Mouse (Mus musculus): Measurements from ENCODE around the gene Nr0b2.
"Not testable (repeated sequence)": the region's sequence is repeated elsewhere in the genome, so short reads cannot be mapped to it uniquely, and the experiment has no call there.

Gene Nr0b2

DNA sequence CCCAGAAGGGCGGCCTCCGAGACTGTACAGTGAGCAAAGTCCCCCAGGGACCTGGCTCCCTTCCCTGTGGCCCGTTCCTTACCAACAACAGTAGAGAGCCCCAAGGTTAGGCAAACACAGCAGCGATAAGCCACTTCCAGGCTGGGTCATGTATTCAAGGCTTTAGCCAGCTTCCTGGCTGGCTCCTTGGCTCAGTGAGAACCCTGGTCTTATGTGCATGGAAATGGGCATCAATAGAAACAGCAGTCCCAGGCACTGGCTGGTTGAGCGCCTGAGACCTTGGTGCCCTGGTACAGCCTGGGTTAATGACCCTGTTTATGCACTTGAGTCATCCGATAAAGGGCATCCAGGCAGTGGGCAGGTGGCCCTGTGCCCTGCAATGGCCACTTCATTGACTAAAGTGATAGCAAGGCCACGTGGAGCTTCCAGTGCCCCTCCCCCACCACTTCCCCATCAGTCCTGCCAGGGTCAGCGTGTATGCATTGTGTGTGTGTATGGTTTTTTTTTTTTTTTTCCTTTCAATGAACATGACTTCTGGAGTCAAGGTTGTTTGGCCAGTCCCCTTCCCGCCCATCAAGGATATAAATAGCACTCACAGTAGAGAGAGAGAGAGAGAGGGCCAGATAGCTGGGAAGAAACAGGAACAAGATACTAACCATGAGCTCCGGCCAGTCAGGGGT is at the start of gene Nr0b2:
Gene Nr0b2 (plus strand): TSS at position 609 of the 680 bp plus-strand sequence.
- DNase-seq (ENCODE audit: low spot score), result no peak

DNA sequence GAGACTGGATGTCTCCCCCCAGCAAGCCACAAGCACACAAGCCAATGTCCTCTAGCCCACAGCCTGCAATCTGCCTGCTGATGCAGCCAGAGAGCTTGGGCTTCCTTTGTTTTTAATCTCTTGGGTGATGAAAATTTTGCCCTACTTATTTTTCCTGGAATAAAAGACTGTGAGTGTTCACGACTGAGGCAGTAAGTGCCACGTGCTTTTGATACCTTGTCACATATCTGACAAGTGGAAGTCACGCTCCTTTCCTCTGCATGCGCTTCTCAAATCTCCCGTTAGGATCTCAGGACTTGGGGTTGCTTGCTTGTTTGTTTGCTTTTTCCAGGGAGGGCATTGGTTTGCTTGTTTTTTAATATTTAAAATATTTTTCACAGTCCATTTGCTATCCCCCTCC is 48.9 kb upstream of the Nr0b2 start:
- no peak for DNase-seq (ENCODE audit: low spot score)

DNA sequence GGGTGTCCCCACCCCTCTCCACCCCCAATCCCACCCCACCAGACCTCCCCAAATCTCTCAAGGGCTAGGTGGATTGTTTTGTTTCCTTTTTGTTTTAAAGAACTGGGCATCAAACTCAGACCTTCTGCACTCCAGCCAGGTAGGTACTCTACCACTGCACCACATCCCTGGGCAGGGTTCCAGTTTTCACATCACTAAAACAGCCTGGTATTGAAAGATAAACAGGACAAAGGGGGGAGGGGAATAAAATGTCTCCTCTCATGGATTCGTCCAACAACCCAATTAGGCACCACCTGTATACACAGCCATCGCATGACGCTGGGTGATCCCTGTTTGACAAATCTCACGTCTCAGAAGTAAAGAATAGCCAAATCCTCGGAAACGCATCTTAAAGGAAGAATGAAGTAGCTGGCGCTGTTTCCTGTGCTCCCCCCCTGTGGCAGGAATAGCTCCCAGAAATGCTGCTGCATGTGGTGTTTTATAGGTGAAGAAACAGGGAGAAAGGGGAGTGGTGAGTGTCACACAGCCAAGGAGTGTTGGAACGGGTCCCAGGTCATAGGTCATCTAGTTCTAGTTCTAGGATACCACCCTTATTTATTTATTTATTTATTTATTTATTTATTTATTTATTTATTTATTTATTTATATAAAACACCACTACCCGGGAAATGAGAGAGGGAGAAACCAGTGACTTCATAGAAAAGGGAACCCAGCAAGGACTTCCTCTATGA is 48.3 kb upstream of the Nr0b2 start:
- no peak for DNase-seq (ENCODE audit: low spot score)

DNA sequence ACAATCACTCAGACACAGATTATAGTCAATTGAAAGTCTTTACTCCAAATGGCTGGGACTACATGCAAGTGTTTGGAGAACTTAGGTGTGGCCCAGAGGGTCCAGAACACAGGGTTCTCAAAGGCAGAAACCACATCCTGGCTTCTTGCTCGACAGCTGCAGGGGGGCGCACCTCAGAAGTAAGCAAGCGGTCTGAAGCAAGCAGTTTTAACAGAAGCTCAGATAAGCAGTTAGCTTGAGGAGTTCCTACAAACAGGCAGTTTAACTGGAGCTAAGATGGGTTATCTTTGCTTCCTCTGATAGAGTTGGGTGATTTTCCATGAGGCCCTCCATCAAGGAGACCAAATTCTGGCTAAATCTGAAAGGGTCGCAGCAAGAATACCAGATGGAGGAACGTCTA is 46.6 kb upstream of the Nr0b2 start:
- DNase-seq (ENCODE audit: low spot score), result no peak

DNA sequence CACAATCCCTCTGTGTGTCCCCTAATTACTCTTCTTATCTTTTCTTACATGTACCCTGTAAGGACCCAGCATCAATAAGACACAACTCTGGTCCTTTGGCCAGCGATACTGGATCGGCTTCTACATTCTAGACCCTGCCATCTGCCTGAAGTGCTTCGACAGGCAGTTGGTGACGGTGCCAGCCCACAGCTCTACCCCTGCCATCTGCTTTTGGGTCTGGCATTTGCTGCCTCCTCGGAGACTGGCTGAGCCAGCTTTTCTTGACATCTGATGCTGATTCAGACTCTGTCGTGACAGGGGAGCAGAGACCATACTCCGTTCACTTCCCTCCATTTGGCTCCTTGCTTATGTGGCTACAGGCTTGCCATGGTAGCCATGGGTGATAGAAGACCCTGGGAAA is 44.2 kb upstream of the Nr0b2 start:
- DNase-seq (ENCODE audit: low spot score), result no peak

DNA sequence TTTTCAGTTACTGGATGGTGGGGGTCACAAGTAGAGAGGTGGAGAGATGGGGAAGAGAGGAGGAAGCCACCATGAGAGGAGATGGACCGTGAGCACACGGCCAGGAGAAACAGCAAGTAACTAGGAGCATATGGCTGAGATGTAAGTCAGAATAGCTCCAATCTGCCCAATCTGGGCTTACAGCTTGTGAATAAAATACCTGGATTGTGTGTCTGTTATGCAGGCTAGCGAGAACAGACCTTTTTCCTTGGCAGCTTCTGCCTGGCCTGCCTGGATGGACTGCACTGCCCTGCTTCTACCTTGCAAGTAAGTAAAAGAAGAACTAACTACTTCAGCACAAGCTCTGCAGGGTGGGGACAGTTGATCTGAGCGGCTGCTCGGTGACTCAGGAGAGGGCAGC is 42.1 kb upstream of the Nr0b2 start:
- DNase-seq (ENCODE audit: low spot score), result no peak

DNA sequence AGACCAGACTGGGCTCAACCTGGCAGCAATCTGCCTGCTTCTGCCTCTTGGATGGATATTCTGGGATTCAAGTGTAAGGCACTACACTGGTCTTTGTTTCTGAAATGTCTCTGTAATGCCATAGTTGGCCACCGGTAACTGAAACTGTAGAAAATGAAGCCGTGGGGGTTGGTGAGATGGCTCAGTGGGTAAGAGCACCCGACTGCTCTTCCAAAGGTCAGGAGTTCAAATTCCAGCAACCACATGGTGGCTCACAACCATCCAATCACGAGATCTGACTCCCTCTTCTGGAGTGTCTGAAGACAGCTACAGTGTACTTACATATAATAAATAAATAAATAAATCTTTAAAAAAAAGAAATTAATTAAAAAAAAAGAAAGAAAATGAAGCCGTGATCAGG is 40.7 kb upstream of the Nr0b2 start:
- DNase-seq (ENCODE audit: low spot score), result not testable (repeated sequence)

DNA sequence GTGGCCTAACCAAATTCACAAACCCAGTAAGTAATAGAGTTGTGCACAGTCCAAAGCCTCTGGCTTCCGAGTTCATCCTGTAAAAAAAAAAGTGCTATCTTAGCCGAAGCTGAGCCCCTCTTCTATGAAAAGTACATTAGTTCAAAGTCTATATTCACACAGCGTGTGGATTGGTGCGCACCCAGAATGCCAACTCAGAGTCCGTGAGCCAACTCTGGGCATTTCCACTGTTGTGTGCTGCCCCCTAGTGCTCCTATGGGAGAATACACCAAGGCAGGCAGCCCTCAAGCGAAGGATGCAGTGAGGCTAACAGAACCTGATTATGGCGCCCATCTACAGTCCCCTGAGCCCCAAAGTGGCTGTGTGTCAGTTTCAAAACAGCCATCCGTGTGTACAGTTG is 40.2 kb upstream of the Nr0b2 start:
- peak; percentile 35 for DNase-seq (ENCODE audit: low spot score)

DNA sequence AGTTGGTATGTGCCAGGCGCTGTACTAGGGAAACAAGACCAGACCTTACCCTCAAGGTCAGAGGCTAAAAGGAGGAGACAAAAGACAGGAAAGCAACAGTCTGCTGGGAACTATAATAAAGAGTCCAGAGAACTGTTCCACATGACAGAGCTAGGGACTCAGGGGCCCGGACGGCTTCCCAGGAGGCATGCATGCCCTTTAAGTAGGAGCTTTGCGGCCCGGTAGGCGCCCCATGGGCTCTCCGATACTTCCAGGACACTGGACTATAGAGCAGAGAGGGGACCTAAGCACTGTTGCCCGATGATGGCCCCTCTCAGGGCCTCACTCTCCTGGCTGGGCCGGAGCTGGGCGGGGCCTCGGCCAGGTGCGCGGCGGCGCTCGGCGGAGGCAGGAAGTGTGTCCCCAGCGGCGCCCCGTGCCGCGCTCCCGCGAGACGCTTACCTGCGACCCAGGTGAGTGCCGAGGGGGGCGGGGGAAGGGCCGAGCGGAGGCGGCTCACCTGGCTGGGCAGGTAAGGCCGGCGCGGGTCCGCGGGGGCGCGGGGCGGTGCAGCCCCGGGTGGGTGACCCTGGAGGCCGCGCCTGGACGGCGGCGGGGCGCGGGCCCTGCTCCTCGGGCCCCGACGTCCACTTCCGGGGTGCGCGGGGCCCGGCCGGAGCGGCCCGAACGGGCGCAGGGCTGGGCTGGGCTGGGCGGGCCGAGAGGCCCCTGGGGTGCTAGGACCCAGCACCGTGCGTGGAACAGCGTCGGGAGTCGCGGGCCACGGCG is 34.4 kb upstream of the Nr0b2 start, which contains the start of gene Kdf1:
Gene Kdf1 (plus strand): TSS at position 363 of the 768 bp plus-strand sequence.
- DNase-seq (ENCODE audit: low spot score), result no peak

DNA sequence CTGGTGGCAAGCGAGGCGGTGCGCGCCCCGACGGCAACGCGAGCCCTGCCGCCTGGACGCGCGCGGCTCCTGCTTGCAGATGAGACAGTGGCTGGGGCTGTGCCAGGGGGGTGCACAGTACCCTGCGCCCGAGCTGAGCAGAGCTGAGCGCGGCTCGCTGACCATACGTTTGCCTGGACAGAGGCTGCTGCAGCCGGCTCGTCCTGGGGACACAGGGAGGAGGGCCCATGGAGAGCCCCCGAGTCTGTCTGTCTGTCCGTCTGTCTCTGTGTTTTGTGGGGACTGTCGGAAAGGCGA is 33.9 kb upstream of the Nr0b2 start:
- DNase-seq (ENCODE audit: low spot score), result no peak

DNA sequence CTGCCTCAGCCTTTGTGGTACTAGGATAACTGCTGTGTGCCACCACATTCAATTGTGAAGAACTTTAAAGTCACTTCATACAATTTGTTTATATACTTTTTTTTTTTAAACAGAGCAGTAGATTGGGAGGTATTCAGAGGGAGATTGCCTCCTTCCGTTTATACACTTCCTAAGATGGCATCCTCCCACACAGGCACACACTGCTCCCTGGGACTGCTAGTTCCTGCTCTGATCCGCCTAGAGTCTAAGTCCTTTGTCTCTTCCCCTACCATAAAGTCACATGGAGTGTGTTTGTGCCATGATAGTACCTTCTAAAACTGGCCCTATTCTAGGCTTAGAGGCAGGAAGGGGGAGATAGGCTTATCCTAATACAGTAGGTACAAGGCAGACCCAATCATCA is 31.7 kb upstream of the Nr0b2 start:
- DNase-seq (ENCODE audit: low spot score), result no peak

DNA sequence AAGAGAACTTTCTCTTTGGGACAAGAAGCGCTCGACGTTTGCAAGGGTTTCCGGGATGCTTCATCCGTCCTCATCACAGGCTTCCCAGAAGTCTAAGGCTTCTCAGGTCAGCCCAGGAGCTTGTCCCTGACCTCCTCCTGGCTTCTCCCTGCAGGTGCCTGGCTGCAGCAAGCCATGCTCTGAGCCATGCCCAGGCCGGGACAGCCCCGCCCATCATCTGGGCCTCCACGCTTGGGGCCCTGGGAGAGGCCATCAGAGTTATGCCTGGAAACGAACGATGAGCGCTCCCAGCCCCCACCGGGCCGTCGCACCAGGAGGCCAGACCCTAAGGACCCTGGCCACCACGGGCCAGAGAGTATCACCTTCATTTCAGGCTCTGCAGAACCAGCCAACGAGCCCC is 25.4 kb upstream of the Nr0b2 start:
- no peak for DNase-seq (ENCODE audit: low spot score)

DNA sequence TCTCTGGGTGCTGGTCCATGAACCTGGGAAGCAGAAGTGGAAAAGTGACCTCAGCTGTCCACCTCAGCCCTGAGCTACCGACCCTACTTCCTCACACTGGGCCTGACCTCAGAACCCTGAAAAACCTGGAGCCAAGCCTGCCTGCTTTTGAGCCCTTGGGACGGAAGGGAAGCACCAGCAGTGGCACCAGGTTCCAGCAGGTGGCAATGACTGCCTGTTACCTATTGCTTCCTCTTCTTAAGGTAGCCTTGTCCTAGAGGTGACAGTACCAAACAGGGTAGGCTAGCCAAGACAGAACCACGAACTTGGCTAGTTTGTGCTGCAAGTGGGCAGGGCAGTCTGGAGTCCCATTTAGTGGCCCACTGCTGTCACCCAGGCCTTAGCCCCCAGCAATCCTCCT is 20.4 kb upstream of the Nr0b2 start:
- no peak for DNase-seq (ENCODE audit: low spot score)

DNA sequence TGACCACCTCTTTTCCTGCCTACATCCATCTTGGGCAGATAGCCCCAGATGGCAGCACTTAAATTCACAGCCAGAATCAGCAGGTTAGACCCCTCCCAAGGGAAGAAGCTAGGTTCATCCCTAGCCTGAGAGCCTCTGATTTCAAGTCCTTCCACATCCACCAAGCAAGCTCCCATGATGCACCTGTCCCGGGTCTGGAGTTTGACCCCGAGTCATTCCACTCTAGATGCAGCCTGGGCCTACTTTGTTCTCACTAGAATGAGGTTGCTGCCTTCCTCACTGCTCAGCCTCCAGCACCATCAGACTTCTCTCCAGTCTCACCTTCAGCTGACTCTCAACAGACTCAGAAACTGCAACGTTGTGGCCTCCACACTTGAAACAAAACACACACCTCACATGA is 17.1 kb upstream of the Nr0b2 start:
- no peak for DNase-seq (ENCODE audit: low spot score)

DNA sequence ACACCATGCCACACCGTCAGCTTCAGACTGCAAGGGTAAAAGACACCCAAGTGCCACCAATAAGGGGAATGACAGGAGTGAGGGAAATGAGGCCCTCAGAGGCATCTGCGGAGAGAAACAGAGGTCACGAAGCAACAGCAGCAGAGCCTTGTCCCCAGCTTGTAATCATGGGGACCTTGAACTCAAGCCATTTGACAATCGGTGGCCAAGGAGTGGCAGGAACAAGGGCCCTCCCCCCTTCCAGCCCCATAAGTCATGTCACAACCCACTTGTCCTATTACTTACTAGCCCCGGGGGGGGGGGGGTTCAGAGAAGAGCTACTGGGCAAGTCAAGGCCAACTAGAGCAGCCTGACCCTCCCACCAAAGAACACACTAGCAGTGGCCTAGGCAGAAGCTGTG is 16.5 kb upstream of the Nr0b2 start:
- no peak for DNase-seq (ENCODE audit: low spot score)

DNA sequence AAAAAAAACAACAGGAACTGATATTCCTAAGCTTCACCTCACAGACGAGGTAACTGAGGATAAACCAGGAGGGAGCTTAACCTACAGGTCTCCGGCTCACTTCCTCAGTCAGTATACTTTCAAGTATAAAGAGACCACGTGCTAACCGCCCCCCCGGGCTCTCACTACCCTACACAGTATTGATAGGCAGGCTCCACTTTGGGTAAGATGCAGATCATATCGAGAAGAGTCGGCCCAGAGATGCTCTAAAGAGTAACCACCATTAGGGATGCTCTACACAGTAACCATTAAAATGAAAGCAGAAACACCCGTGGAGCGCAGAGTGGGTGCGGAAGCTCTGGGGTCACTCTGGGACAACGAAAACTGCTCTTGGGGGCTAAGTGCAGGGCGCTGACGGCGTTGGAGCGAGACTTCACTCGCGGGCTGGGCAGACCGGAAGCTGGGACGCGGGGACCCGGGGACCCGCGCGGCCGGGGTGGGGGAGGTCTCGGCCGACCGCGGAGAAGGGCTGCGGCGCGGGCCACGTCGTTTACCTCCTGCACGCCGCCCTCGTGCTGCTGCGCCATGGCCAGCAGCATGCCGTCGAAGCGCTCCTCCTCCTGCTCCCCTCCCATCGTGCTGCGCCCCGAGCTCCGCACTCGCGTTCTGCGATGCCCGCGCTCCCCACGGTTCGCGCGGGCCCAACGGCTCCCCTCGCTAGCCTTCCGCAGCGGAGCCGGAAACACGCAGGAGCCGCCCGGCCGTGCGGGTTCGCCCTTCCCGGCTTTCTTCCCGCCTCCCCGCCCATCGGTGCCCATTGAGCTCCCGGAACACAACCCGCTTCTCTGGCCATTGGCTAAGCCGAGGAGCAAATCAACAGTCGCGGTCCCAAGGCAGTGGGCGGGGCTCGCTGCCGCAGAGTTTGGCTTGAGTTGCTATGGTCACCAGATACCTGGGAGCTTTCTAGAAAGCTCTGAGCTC is 7.6 kb upstream of the Nr0b2 start, which contains the start of gene Nudc:
Gene Nudc (minus strand): TSS at position 725 of the 960 bp plus-strand sequence.
- DNase-seq (ENCODE audit: low spot score), result peak; percentile 92

DNA sequence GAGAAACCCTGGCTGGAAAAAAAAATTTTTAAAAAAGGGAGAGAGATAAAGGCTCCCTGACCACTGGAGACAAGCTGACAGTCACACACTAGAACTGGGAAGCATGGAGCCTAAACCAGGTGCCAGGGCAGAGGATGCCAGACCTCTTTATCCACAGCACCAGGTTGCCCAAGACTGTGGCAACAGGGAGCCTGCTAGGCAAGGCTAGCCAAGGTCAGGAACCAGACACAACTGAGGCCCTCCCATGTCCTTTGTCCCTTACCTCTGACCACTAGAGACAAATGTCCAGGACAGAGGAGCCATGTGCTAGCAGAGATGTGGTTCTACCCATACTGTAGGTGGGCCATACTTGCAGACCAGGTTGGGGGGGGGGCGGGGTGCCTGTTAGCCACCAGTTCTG is 1.1 kb upstream of the Nr0b2 start:
- no peak for DNase-seq (ENCODE audit: low spot score)

DNA sequence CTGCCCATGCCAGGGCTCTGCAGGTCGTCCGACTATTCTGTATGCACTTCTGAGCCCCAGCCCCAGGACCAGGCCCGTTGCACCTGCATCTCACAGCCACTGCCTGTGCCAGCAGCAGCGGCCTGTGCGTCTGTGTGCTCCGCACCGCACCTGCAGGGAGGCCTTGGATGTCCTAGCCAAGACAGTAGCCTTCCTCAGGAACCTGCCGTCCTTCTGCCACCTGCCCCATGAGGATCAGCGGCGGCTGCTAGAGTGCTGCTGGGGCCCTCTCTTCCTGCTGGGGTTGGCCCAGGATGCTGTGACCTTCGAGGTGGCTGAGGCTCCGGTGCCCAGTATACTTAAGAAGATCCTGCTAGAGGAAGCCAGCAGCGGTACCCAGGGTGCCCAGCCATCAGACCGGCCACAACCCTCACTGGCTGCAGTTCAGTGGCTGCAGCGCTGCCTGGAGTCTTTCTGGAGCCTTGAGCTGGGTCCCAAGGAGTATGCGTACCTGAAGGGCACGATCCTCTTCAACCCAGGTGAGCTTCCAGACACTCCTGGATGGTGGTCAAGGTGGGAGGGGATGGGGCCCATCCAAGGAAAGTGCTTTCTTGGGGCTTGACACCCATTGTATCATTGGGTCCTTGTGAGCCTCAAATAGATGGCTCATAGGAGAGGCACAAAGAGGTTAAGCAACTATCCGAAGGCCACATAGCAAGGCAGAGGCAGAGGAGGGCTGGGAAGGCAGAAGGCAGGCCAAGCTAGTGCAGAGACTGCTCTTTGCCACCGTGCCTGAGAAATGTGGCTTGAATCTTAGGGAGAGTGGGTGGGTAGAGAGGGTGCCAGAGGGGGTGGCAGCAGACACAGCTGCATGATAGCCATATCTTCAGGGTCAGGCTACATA is 513 bp downstream of the Nr0b2 start:
- DNase-seq (ENCODE audit: low spot score), result no peak

DNA sequence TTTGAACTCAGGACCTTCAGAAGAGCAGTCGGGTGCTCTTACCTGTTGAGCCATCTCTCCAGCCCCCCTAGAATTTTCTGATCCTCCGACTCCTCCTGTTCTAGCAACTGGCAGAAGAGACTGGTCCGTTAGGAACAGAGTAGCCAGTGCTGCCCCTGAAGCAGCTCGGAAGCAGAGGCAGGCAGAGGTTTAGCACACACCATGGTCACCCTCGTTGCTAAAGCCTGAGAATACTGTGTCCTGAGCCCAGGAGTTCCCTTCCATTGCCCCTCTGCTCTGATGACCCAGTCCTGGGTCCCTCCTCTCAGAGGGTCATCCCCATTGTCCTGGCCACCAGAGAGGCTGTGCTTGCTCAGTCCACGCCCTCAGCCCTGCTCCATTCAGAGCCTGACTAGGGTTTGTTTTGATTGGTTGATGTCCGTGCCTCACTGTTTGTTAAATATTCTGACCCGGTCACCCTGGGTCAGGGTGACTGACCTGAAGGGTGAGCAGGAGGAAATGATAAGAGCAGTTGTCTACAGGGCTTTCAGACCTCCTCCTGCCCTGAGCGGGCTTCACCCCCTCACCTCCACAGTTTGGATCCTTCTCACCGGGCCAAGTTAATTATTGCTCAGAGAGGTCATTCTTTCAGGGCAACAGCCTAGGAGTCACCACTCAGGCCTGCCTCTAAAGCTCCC is 4.0 kb downstream of the Nr0b2 start:
- no peak for DNase-seq (ENCODE audit: low spot score)

DNA sequence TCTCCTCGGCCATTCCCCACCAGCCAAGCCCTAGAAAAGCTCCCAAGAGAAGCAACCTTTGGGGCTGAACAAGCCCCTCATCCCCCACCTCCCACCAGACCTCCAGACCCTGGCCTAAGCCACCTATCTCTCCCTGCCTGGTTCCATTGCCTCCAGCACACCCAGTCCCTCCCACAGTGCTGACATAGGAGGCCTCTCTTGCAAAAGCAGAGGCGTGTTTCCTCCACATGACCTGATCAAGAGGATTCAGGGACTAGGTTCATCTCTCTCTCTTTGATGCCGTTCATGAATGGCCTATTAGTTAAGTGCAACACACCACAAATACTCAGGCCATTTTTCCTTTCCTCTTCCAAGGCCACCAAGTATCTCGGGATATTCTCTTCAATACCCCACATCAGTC is 6.7 kb downstream of the Nr0b2 start:
- DNase-seq (ENCODE audit: low spot score), result no peak
